Mouse (Mus musculus): ENCODE data around the gene Kcne2. TPM values are rescaled to one million over a fixed set of nuclear protein-coding genes. Genes with fewer than 3 reads are reported as not detected.
A peak's percentile ranks its signal among the peaks of the same experiment; 100 is the strongest.

Kcne2 gene
- total RNA-seq (2021): not detected
- long read RNA-seq, experiment 1: 0 reads
- long read RNA-seq, experiment 2: 0 reads

DNA sequence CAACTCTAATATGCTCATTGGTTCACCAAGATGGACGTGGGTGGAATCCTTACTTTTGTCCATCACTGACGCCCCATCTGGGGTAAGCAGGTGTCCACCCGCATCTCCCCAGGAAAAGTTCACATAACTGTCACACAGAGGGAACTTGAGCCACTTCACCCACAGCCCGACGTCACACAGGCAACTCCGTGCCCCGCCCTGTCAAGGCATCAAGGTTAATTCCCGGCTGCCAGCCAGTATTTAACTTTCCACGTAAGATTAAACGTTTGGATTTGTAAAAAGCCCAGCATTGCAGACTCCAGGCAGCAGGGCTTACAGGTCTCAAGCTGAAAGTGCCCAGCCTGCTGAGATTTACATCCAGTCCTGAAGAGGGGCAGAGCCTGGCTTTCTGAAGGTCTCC, at the start of gene Kcne2:
TSS of gene Kcne2 (plus strand) at position 289 of the 400 bp plus-strand sequence.
- no peak for DNase-seq
- no peak within 1 kb of the TSS for H3K4me3 ChIP-seq
- no peak for TF ChIP-seq CTCF (IDR thresholded peaks at IDR 0.05)
- no peak within 1 kb of the TSS for H3K27ac ChIP-seq
- intact Hi-C loops (cut with DNase I): no loop called here

DNA sequence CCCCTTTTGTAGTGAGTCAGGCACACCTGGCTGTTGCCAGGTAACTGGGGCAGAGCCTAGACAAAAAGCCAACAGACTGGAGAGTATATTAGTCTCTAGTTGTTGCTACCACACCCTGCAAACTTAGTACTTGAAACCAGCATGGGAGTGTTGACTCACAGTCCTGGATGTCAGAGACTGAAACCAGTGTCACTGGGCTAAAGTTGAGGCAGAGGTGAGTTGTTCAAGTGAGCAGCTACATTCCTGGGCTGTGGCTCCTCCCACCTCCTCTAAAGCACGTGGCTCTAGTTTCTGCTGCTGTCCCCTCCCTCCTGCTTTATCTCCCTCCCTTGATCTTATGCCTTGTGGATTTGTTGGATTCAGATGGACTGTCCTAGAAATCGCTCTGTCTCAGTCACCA, 46.3 kb upstream of the Kcne2 start:
- Histone ChIP-seq H3K4me3 (no peak overlapping the region), H3K27ac (no peak overlapping the region)
- TF ChIP-seq CTCF (IDR thresholded peaks at IDR 0.05): no peak
- DNase-seq: no peak
- intact Hi-C loops (cut with DNase I): no loop called here

DNA sequence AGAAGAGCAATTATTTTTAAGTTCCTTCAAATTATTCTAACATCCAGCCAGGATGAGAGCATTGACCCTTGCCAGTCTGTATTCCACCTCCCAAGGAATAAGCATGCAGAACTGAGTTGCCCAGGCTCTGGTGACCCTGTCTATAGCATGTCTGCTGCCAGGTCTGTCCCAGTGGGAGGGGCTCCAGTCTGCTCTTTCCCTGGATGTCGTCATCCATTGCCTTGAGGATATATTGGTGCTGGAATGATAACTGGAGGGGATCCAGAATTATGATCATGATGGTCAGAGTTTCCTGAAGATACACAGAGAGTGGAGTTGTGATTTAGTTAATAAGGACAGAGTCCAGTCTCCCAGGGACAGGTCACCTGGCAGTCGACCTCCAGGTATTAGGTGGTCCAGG, 45.2 kb upstream of the Kcne2 start:
- TF ChIP-seq CTCF (IDR thresholded peaks at IDR 0.05): no peak
- no peak for DNase-seq
- intact Hi-C loops (cut with DNase I): no loop called here
- no peak overlapping the region for H3K27ac ChIP-seq
- no peak overlapping the region for H3K4me3 ChIP-seq

DNA sequence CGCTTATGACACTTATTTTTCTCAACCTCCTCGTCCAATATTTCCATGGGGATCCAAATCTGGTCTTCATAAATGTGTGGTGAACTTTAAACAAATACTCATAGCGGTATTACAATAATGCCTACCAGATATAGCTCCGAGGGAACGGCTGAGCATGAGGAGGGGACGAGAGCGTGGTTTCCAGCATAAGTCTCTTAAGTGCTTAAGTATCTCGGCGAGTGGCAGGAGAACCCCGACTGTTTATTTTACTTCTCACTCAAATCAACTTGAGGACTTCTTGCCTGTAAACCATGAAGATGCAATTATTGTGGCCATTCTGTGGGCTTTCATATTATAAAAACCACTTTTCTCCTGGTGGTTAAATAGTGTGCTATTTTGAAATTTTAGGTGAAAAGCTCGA, 44.5 kb upstream of the Kcne2 start:
- no peak overlapping the region for H3K27ac ChIP-seq
- no peak for TF ChIP-seq CTCF (IDR thresholded peaks at IDR 0.05)
- intact Hi-C loops (cut with DNase I): no loop called here
- no peak overlapping the region for H3K4me3 ChIP-seq
- no peak for DNase-seq

DNA sequence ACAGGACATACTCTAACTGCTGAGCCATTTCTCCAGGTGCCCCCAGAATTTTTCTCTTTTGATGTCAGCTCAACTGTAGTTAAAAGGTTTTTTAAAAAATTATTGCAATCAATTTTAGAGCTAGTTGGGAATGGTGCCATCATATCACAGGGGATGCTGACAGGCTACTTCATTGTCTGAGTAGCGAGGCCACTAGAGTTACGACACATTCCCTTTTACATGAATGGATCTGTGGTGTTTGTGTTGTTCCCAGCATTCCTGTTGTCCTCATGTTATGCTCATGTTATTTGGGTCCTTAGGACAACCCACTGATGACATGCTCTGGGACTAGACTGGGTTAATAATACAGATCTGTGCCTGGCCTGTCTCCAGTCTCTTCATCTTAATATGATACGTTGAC, 42.5 kb upstream of the Kcne2 start:
- intact Hi-C loops (cut with DNase I): no loop called here
- H3K4me3 ChIP-seq: no peak overlapping the region
- DNase-seq: no peak
- no peak for TF ChIP-seq CTCF (IDR thresholded peaks at IDR 0.05)
- no peak overlapping the region for H3K27ac ChIP-seq

DNA sequence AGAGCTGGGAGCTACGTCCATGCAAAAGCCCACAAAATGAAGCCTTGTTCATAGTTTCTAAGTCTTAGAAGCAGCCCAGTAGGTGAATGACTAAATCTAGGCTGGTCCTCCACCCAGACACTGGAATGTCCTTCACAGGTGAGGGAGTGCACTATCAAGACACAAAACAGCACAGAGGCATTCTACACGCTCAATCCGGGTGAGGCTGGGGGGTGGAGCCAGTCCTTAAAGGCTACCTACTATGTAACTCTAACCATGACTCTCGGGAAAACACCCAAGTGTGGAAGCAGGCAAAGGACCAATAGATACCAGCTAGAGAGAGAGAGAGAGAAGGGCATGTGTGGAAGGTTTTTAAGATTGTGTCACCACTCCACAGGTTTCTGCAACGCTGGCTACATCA, 41.7 kb upstream of the Kcne2 start:
- no peak for DNase-seq
- TF ChIP-seq CTCF (IDR thresholded peaks at IDR 0.05): no peak
- Histone ChIP-seq H3K27ac (no peak overlapping the region), H3K4me3 (no peak overlapping the region)
- intact Hi-C loops (cut with DNase I): no loop called here

DNA sequence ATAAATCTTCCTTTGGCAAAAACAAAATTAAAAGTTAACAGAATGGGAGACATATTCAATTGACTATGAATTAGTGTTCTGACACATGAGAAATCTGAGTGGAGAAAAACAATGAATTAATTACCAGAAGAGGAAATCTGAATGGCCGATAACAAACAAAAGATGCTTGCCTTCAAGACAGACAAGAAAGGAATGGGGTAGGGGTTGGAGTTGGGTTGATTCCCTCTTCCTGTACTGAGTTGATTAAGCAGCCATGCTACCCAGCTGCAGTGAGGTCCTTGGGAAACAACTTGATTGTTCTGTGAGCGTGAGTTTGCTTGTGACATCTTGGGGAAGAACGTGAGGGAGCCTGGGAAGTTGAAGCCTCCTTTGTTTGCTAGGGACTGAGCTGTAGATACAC, 37.9 kb upstream of the Kcne2 start:
- intact Hi-C loops (cut with DNase I): no loop called here
- Histone ChIP-seq H3K27ac (no peak overlapping the region), H3K4me3 (no peak overlapping the region)
- no peak for DNase-seq
- no peak for TF ChIP-seq CTCF (IDR thresholded peaks at IDR 0.05)

DNA sequence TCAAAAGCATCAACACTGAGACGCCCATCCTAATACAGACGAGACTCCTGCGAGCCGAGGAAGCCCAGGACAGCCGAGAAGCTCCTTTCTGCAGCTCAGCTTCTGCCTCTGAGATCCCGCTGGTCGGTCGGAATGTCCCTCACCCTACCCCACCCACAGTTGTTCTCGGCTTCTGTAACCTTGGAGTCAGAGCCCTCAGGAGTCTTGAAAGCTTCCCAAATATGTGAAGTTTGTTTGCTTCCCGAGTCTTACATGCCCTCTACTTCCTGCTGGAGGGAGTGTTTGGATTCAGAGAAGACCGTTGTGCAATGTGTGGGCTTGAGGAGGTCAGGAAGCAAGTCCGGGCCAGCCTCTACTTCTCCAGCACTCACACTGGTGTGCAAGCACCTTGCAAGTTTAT, 24.3 kb upstream of the Kcne2 start:
- no peak for TF ChIP-seq CTCF (IDR thresholded peaks at IDR 0.05)
- intact Hi-C loops (cut with DNase I): no loop called here
- H3K27ac ChIP-seq: no peak overlapping the region
- no peak for DNase-seq
- no peak overlapping the region for H3K4me3 ChIP-seq

DNA sequence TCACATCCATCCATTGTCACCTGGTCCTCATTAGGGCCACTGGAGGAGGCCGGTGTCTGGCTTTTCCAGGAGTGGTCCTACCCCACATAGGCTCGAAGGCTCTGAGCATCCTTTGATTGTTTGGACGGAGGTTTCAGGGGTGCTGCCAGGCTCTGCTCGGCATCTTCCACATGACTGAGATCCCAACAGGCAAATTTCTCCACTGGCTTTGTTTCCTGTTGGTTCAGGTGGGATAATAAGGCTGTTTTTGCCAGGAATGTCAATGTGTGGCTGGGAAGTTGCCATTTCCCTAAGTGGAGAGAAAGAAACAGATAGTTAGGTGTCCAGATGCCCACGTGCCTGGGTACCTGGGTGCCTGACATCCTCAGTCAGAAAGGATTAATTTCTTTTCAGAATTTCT, 17.7 kb upstream of the Kcne2 start:
- intact Hi-C loops (cut with DNase I): no loop called here
- Histone ChIP-seq H3K4me3 (no peak overlapping the region), H3K27ac (peak overlapping the region; percentile 56)
- TF ChIP-seq CTCF (IDR thresholded peaks at IDR 0.05): no peak
- peak; percentile 35 for DNase-seq

DNA sequence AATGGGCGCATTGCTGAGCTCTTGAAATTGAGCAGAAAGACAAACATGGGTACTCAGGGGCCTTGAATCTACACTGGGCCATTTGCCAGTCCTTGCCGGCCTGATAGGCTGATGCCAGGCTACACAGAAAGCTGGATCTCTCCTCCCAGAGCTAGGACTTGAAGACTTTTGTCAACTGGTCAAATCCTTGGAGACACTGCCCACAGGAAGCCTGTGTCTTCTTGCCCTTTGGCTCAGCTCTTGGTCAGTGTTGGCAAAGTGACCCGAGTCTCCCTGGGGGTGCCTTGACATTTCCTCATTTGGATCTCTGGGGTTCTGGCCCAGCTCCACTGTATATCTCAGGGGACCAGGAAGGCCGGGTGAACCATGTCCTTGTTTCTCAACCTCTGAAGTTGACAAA, 16.7 kb upstream of the Kcne2 start:
- peak overlapping the region; percentile 56 for H3K27ac ChIP-seq
- no peak for TF ChIP-seq CTCF (IDR thresholded peaks at IDR 0.05)
- H3K4me3 ChIP-seq: no peak overlapping the region
- DNase-seq: peak; percentile 28
- intact Hi-C loops (cut with DNase I): no loop called here

DNA sequence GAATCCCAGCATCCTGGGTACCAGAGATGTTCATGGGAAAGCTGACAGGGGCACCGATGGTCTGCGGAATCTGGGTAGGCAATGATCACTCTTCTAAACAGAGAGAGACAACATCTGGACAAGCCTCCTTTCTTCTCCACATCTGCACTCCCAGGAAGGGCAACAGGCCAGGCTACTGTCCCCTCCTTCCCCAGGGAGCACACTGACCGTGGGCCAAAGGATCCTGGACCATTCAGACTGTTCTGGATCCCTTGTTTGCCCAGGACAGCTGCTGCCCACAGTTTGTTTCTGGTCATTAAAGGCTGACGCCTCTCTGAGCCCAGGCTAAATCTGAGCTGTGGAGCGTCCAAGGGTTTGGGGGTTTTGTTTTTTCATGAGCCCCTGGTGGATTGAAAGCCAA, 9.5 kb upstream of the Kcne2 start:
- DNase-seq: peak; percentile 61
- Histone ChIP-seq H3K4me3 (no peak overlapping the region), H3K27ac (no peak overlapping the region)
- intact Hi-C loops (cut with DNase I): no loop called here
- no peak for TF ChIP-seq CTCF (IDR thresholded peaks at IDR 0.05)

DNA sequence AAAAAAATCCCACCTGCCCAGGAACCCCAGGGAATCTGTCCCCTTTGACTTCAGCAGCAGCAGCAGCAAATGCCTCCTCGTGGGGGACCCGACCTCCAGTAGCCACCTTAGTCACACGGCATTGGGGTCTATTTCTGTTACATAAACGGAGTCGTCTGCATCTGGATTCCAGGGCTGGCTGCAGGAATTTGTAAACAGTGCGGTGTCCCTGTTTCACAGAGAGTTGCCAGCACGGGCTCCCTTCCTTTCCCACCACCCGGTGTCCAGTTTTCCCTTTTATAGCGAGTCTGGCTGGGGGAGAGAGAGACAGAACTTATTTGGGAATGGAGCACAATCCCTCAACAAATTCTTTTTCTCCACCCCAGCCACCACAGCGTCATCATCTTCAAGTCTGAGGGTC, 7.1 kb upstream of the Kcne2 start:
- TF ChIP-seq CTCF (IDR thresholded peaks at IDR 0.05): no peak
- Histone ChIP-seq H3K4me3 (no peak overlapping the region), H3K27ac (0 out of 2 replicates have a peak overlapping the region, but pooled peaks have one; percentile 35)
- intact Hi-C loops (cut with DNase I): loop anchor here (5.0 kb wide), 1 partner anchor 228 kb away; the partner anchor contains the start of genes Gm49711, Mrps6 and Slc5a3
- DNase-seq: no peak

DNA sequence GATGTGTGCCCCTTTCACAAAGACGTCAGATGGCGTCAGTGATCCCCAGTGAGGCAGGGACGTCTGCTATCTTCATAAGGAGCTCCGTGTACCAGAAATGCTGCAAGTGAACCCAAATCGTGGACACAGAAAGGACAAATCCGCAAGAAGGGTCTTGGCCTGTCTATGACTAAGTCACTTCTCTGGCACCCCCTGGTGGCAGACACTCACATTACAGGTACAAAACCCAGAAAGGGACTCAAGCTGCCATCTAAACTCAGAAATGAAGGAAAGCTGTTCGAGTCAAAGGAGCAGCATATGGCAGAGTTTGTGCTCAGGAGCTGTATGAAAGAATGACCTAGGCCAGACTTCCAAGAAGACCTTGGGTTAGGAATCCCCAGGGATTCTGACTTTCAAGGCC, 5.6 kb upstream of the Kcne2 start:
- intact Hi-C loops (cut with DNase I): loop anchor here (1.0 to 5.0 kb wide), 2 partner anchors 229 to 350 kb away; partner anchors contain the start of genes Gm49711, Mrps6 and Slc5a3
- Histone ChIP-seq H3K4me3 (no peak overlapping the region), H3K27ac (peak overlapping the region; percentile 17; the same call in 1 of the 2 replicates)
- TF ChIP-seq CTCF (IDR thresholded peaks at IDR 0.05): peak; percentile 94
- peak; percentile 87 for DNase-seq

DNA sequence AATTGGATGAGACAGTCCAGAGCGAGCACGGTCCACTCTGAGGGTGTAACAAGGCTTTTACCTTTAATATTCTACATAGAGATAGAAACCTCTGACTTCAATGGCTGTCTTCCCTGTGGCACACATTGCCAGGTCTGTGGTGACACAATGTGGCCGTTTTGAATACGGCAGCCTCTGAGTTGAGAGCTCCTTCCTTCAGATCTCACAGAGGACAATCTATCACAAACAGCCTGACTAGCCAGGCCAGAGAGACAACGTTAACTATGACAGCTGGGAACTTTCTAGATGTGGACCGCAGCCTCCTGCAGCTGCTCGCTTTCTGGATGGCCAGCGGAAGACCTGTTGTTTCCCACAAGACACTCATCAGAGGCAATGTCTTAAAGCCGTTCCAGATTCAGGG, 3.4 kb upstream of the Kcne2 start:
- intact Hi-C loops (cut with DNase I): loop anchor here (5.0 kb wide), 1 partner anchor 231 kb away; the partner anchor contains the start of genes Gm49711, Mrps6 and Slc5a3
- no peak for DNase-seq
- peak; percentile 20; the same call in 1 of the 2 replicates for TF ChIP-seq CTCF (IDR thresholded peaks at IDR 0.05)

More for the DNA sequence above, 3.4 kb upstream of the Kcne2 start:
- Histone ChIP-seq H3K4me3 (no peak overlapping the region), H3K27ac (no peak overlapping the region)

Data from gastrocnemius, adult 2 months (tissue).